In the genomic region with DNA sequence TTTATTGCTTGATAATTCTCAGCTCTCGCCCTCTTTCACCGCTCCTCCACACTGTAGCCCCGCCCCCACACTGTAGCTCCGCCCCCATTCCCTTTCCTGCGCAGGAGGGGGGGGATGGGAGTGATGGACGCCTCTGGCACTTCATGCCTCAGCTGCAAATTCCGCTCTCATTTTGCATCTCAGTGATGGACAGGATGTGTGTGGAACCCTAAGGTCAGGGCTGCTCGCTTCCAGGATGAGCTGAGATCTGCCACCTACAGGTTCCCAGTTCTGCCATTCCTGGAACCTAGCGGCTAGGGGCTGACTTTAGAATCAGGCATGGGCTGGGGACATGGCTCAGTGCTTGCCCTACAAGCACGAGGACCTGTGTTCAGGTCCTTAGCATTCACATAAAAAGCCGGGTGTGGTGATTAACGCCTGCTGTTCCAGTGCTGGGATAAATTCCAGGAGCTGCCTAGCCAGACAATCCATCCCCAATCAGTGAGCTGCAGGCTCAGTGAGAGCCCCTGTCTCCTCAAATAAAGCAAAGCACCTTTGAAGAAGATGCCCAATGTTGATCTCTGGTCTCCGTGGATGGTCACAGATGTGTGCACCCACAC, we compare ENCODE assay signal across 9 mouse cellular contexts. TPM values are rescaled to one million over a fixed set of nuclear protein-coding genes. Genes with fewer than 3 reads are reported as not detected.
DNase-seq lines count a peak whose midpoint lies in the region; ATAC-seq lines count a peak whose summit lies in the region.
"Had no signal": no experiment of that assay in that cellular context is flagged by ENCODE, and none has a peak within 500 bp of the region (broad histone marks: within the 10 kb centered on the region; RNA-seq: fewer than 3 reads in every experiment).

No protein-coding gene starts in this region.

- H3K27me3 ChIP-seq in hindbrain, embryonic 10.5 days (ENCODE audit: insufficient read depth, poor library complexity, severe bottlenecking) = peaks cover 68% of the 10 kb centered on the region

- no peaks in the 10 kb centered on the region for H3K9me3 ChIP-seq in hindbrain, embryonic 10.5 days
- H3K9me3 ChIP-seq: liver, embryonic 13.5 days had no signal

- H3K4me1 ChIP-seq in hindbrain, embryonic 10.5 days (replicated peaks) = peaks cover 86% of the 10 kb centered on the region

- peak overlapping the region; percentile 17 for H3K27ac ChIP-seq in hindbrain, embryonic 10.5 days
- H3K27ac ChIP-seq: liver, embryonic 13.5 days had no signal

- H3K4me3 ChIP-seq in hindbrain, embryonic 10.5 days = no peak overlapping the region
- H3K4me3 ChIP-seq: liver, embryonic 13.5 days had no signal

- WGBS in hindbrain, embryonic 10.5 days = 9% methylated on average over 13 of the region's 13 CpGs

- H3K36me3 ChIP-seq in hindbrain, embryonic 10.5 days = no peaks in the 10 kb centered on the region
- H3K36me3 ChIP-seq: liver, embryonic 13.5 days had no signal

- ATAC-seq in cerebellum, adult (ENCODE audit: insufficient number of reproducible peaks, low FRiP score, low TSS enrichment) = no peak

- DNase-seq in cerebellum, postnatal 10 days = peak; percentile 63 to 66
- DNase-seq in adrenal gland, postnatal 14 days = peak; percentile 56
- peak; percentile 75 for DNase-seq in hindbrain, embryonic 10.5 days (ENCODE audit: low spot score)
- DNase-seq in lung, postnatal 14 days = peak; percentile 54
- DNase-seq in right cerebral cortex, postnatal 25 days = no peak
- no peak for DNase-seq in yolk sac, embryonic 10.5 days (ENCODE audit: low spot score)
- no peak for DNase-seq in frontal cortex, adult 2 months (ENCODE audit: extremely low spot score in 1 of 2, low spot score in 1 of 2)
- DNase-seq: liver, embryonic 13.5 days had no signal

RNA-seq across cellular contexts. Expression of a gene that starts 47.4 kb away (rescaled TPM):
- total RNA-seq in adrenal gland, postnatal 14 days (2021) = 22.7 and 29.5 TPM in 2 replicates
- polyA plus RNA-seq in hindbrain, embryonic 10.5 days (2016; fragmentation: Nextera tagmentation; extraction: Ambion mirVana) = 11.1 and 14.4 TPM in 2 replicates
- polyA plus RNA-seq in frontal cortex, adult 2 months (2012; rRNA removed) = 44.4 and 56.5 TPM in 2 replicates

Comparison
In these comparisons a context has a peak if more than half of its experiments do, and no peak if none do; other contexts are left out.
1. DNase-seq: peak in cerebellum, postnatal 10 days (2 of 2), adrenal gland, postnatal 14 days (single experiment), hindbrain, embryonic 10.5 days (single experiment) and lung, postnatal 14 days (single experiment); none in right cerebral cortex, postnatal 25 days (single experiment), yolk sac, embryonic 10.5 days (single experiment) and frontal cortex, adult 2 months (0 of 2).